Mouse (Mus musculus) heart, embryonic 15.5 days (tissue): ENCODE results near the gene Clec2d. TPM values are rescaled to one million over a fixed set of nuclear protein-coding genes. Genes with fewer than 3 reads are reported as not detected.

Experiments used
- ATAC-seq: fragments of 200-750 bp; cut with Nextera tagmentation; replicated peaks from 2 replicates; pipeline ENCODE4 v1.8.0; 2017; ENCODE audit warnings: low read depth, moderate TSS enrichment; ENCODE audit not compliant: insufficient number of reproducible peaks, insufficient read depth, low FRiP score
- H3K27ac ChIP-seq: fragments of 300-500 bp; sonication (generic); 2 replicates; pipeline ENCODE4 v1.5.1; 2015; ENCODE audit warnings: mild to moderate bottlenecking, inconsistent platforms
- H3K27me3 ChIP-seq: fragments of 300-500 bp; sonication (generic); 2 replicates; pipeline ENCODE4 v1.6.1; 2015; ENCODE audit warnings: inconsistent platforms
- H3K36me3 ChIP-seq: fragments of 300-500 bp; sonication (generic); 2 replicates; pipeline ENCODE4 v1.6.1; 2015; ENCODE audit warnings: mild to moderate bottlenecking, inconsistent platforms
- H3K4me1 ChIP-seq: fragments of 300-500 bp; sonication (generic); replicated peaks from 2 replicates; pipeline ENCODE4 v1.6.1; 2015; ENCODE audit warnings: inconsistent platforms
- H3K4me2 ChIP-seq: fragments of 300-500 bp; sonication (generic); 2 replicates; pipeline ENCODE4 v1.6.1; 2015; ENCODE audit warnings: inconsistent platforms, mild to moderate bottlenecking, moderate library complexity
- H3K4me3 ChIP-seq: fragments of 300-500 bp; sonication (generic); 2 replicates; pipeline ENCODE4 v1.5.1; 2015; ENCODE audit warnings: mild to moderate bottlenecking, inconsistent platforms
- H3K9ac ChIP-seq: fragments of 300-500 bp; sonication (generic); 2 replicates; pipeline ENCODE4 v1.6.1; 2015; ENCODE audit warnings: mild to moderate bottlenecking, inconsistent platforms
- H3K9me3 ChIP-seq: fragments of 300-500 bp; sonication (generic); replicated peaks from 2 replicates; pipeline ENCODE4 v1.6.1; 2016; ENCODE audit warnings: inconsistent platforms
- WGBS: fragments of 180-500 bp; shearing (Covaris S2); methylation state at CpG from one replicate; pipeline ENCODE4 v1.1.7; 2015; ENCODE audit warnings: mixed read lengths; 5-methylcytosine and 5-hydroxymethylcytosine counted together
- polyA plus RNA-seq: library from polyadenylated mRNA; unstranded; fragments of >200 nt; fragmentation: Nextera tagmentation; extraction: Ambion mirVana; gene quantifications from 2 replicates; pipeline ENCODE4 v1.2.1, GENCODE M21; 2015

The Clec2d gene
- polyA plus RNA-seq, 1 experiment from 2014 or later: 0.37 TPM

GRCm38 (mm10) chr6:129214263-129214662, 33.8 kb downstream of the Clec2d start:
- 69% methylated on average over 2 of the region's 2 CpGs for WGBS
- Histone ChIP-seq H3K9ac (no peak overlapping the region), H3K27ac (no peak overlapping the region), H3K36me3 (no peaks in the 10 kb centered on the region), H3K4me2 (no peak overlapping the region), H3K4me1 (0 out of 2 replicates have a peak, but pooled peaks cover 4% of the 10 kb centered on the region), H3K27me3 (no peaks in the 10 kb centered on the region), H3K4me3 (no peak overlapping the region), H3K9me3 (no peaks in the 10 kb centered on the region)
- no peak for ATAC-seq

- H3K9ac ChIP-seq: no peak overlapping the region
- no peak overlapping the region for H3K4me3 ChIP-seq
- H3K9me3 ChIP-seq: no peaks in the 10 kb centered on the region
- 0 out of 2 replicates have a peak, but pooled peaks cover 4% of the 10 kb centered on the region for H3K4me1 ChIP-seq
- no peaks in the 10 kb centered on the region for H3K27me3 ChIP-seq
- ATAC-seq: no peak
- 67% methylated on average over 2 of the region's 2 CpGs for WGBS
- no peak overlapping the region for H3K27ac ChIP-seq
- no peaks in the 10 kb centered on the region for H3K36me3 ChIP-seq
- no peak overlapping the region for H3K4me2 ChIP-seq
Observed at GRCm38 (mm10) chr6:129215053-129215452, 34.6 kb downstream of the Clec2d start.

GRCm38 (mm10) chr6:129215886-129216637, 35.6 kb downstream of the Clec2d start:
- H3K9ac ChIP-seq: no peak overlapping the region
- H3K36me3 ChIP-seq: no peaks in the 10 kb centered on the region
- no peaks in the 10 kb centered on the region for H3K27me3 ChIP-seq
- 0 out of 2 replicates have a peak, but pooled peaks cover 4% of the 10 kb centered on the region for H3K4me1 ChIP-seq
- H3K27ac ChIP-seq: peak overlapping the region; percentile 18; the same call in 1 of the 2 replicates
- H3K9me3 ChIP-seq: no peaks in the 10 kb centered on the region
- H3K4me2 ChIP-seq: no peak overlapping the region
- H3K4me3 ChIP-seq: no peak overlapping the region
- WGBS: 49% methylated on average over 7 of the region's 7 CpGs
- no peak for ATAC-seq

- Histone ChIP-seq H3K27me3 (no peaks in the 10 kb centered on the region), H3K4me2 (no peak overlapping the region), H3K4me1 (0 out of 2 replicates have a peak, but pooled peaks cover 4% of the 10 kb centered on the region), H3K4me3 (no peak overlapping the region), H3K9me3 (no peaks in the 10 kb centered on the region), H3K27ac (no peak overlapping the region), H3K9ac (no peak overlapping the region), H3K36me3 (no peaks in the 10 kb centered on the region)
- no peak for ATAC-seq
- 81% methylated on average over 3 of the region's 3 CpGs for WGBS
Observed at GRCm38 (mm10) chr6:129216721-129217230, 36.4 kb downstream of the Clec2d start.

- H3K9me3 ChIP-seq: no peaks in the 10 kb centered on the region
- 65% methylated on average over 5 of the region's 5 CpGs for WGBS
- no peaks in the 10 kb centered on the region for H3K27me3 ChIP-seq
- no peak overlapping the region for H3K27ac ChIP-seq
- no peak overlapping the region for H3K4me3 ChIP-seq
- no peak overlapping the region for H3K9ac ChIP-seq
- H3K36me3 ChIP-seq: no peaks in the 10 kb centered on the region
- H3K4me2 ChIP-seq: no peak overlapping the region
- 0 out of 2 replicates have a peak, but pooled peaks cover 4% of the 10 kb centered on the region for H3K4me1 ChIP-seq
- no peak for ATAC-seq
Observed at GRCm38 (mm10) chr6:129218191-129218696, 37.8 kb downstream of the Clec2d start.

GRCm38 (mm10) chr6:129219897-129220517, 39.6 kb downstream of the Clec2d start:
- 42% methylated on average over 3 of the region's 3 CpGs for WGBS
- Histone ChIP-seq H3K36me3 (no peaks in the 10 kb centered on the region), H3K27ac (no peak overlapping the region), H3K4me2 (no peak overlapping the region), H3K4me3 (no peak overlapping the region), H3K27me3 (no peaks in the 10 kb centered on the region), H3K4me1 (peaks cover 4% of the 10 kb centered on the region; the same call in 1 of the 2 replicates), H3K9ac (no peak overlapping the region), H3K9me3 (no peaks in the 10 kb centered on the region)
- no peak for ATAC-seq

- Histone ChIP-seq H3K4me2 (no peak overlapping the region), H3K9ac (no peak overlapping the region), H3K27ac (no peak overlapping the region), H3K4me3 (no peak overlapping the region), H3K36me3 (no peaks in the 10 kb centered on the region), H3K27me3 (no peaks in the 10 kb centered on the region), H3K9me3 (no peaks in the 10 kb centered on the region), H3K4me1 (peaks cover 3% of the 10 kb centered on the region; the same call in 1 of the 2 replicates)
- 89% methylated on average over 1 of the region's 1 CpGs for WGBS
- ATAC-seq: no peak
Observed at GRCm38 (mm10) chr6:129221053-129221452, 40.6 kb downstream of the Clec2d start.

- Histone ChIP-seq H3K27ac (no peak overlapping the region), H3K4me3 (no peak overlapping the region), H3K9ac (no peak overlapping the region), H3K27me3 (no peaks in the 10 kb centered on the region), H3K9me3 (no peaks in the 10 kb centered on the region), H3K4me1 (no peaks in the 10 kb centered on the region; the same call in 1 of the 2 replicates), H3K36me3 (no peaks in the 10 kb centered on the region), H3K4me2 (no peak overlapping the region)
- no peak for ATAC-seq
- WGBS: 80% methylated on average over 3 of the region's 3 CpGs
Observed at GRCm38 (mm10) chr6:129222188-129222800, 41.9 kb downstream of the Clec2d start.

- H3K27ac ChIP-seq: no peak overlapping the region
- 48% methylated on average over 2 of the region's 2 CpGs for WGBS
- ATAC-seq: no peak
- no peak overlapping the region for H3K9ac ChIP-seq
- no peak overlapping the region for H3K4me2 ChIP-seq
- H3K36me3 ChIP-seq: no peaks in the 10 kb centered on the region
- H3K4me1 ChIP-seq: no peaks in the 10 kb centered on the region; the same call in none of the 2 replicates
- H3K27me3 ChIP-seq: no peaks in the 10 kb centered on the region
- no peak overlapping the region for H3K4me3 ChIP-seq
- H3K9me3 ChIP-seq: no peaks in the 10 kb centered on the region
Observed at GRCm38 (mm10) chr6:129223611-129224010, 43.2 kb downstream of the Clec2d start.

GRCm38 (mm10) chr6:129224090-129224489, 43.7 kb downstream of the Clec2d start:
- Histone ChIP-seq H3K4me3 (no peak overlapping the region), H3K36me3 (no peaks in the 10 kb centered on the region), H3K9ac (no peak overlapping the region), H3K4me2 (no peak overlapping the region), H3K9me3 (no peaks in the 10 kb centered on the region), H3K27me3 (no peaks in the 10 kb centered on the region), H3K4me1 (peaks cover 4% of the 10 kb centered on the region), H3K27ac (no peak overlapping the region)
- 78% methylated on average over 1 of the region's 1 CpGs for WGBS
- no peak for ATAC-seq

GRCm38 (mm10) chr6:129225078-129225477, 44.7 kb downstream of the Clec2d start:
- no peak overlapping the region for H3K4me2 ChIP-seq
- no peak overlapping the region for H3K4me3 ChIP-seq
- H3K27ac ChIP-seq: no peak overlapping the region
- no peaks in the 10 kb centered on the region for H3K36me3 ChIP-seq
- WGBS: 81% methylated on average over 2 of the region's 2 CpGs
- H3K27me3 ChIP-seq: no peaks in the 10 kb centered on the region
- H3K4me1 ChIP-seq: peaks cover 4% of the 10 kb centered on the region
- ATAC-seq: no peak
- H3K9ac ChIP-seq: no peak overlapping the region
- H3K9me3 ChIP-seq: no peaks in the 10 kb centered on the region
